Mouse (Mus musculus) adrenal gland, adult 2 months (tissue): ENCODE data around the gene Rmdn3. TPM values are rescaled to one million over a fixed set of nuclear protein-coding genes. Genes with fewer than 3 reads are reported as not detected.

ENCODE experiments used
- DNase-seq: peaks from one replicate; pipeline ENCODE4 v3.0.0; 2021
- polyA plus RNA-seq: library from polyadenylated mRNA; depleted of rRNA; stranded (reverse); fragments of >200 nt; gene quantifications from 2 replicates; pipeline ENCODE4 v1.2.3, GENCODE M21; 2012; rRNA removed
- total RNA-seq, 2 experiments: library from RNA; stranded (reverse); gene quantifications; 2 replicates each; pipeline ENCODE4 v1.2.3; 2021

Gene Rmdn3
- total and polyA plus RNA-seq, 3 experiments: 28.5 to 72.7 (median 59.2) TPM

GRCm38 (mm10) chr2:119101552-119101951 is 55.3 kb downstream of the Rmdn3 start:
- DNase-seq: no peak

Other genes starting within 250 kb of the Rmdn3 start
- gene Chst14, start 230.5 kb downstream of the Rmdn3 start, total RNA-seq: 10 to 100 TPM in 1 of 2 experiments, 1 to 10 TPM in 1; 7.8 to 15.7 TPM
- gene Chst14, start 230.5 kb downstream of the Rmdn3 start, polyA plus RNA-seq: 21.6 and 22.0 TPM in 2 replicates
- gene Ccdc32, start 127.6 kb downstream of the Rmdn3 start, total RNA-seq: 10 to 100 TPM; 13.1 to 21.5 TPM
- gene Ccdc32, start 127.6 kb downstream of the Rmdn3 start, polyA plus RNA-seq: 3.3 and 3.8 TPM in 2 replicates
- 1 to 10 TPM; 4.1 to 5.5 TPM for gene Rpusd2, start 122.2 kb downstream of the Rmdn3 start, total RNA-seq
- gene Rpusd2, start 122.2 kb downstream of the Rmdn3 start, polyA plus RNA-seq: 3.2 and 3.5 TPM in 2 replicates
- gene Knl1, start 109.9 kb downstream of the Rmdn3 start, total RNA-seq: 1 to 10 TPM in 1 of 2 experiments, under 1 TPM in 1; 0.59 to 1.4 TPM
- 0.06 and 0.08 TPM in 2 replicates for gene Knl1, start 109.9 kb downstream of the Rmdn3 start, polyA plus RNA-seq
- 1 to 10 TPM in 1 of 2 experiments, under 1 TPM in 1; 0.76 to 1.3 TPM for gene Rad51, start 44.2 kb downstream of the Rmdn3 start, total RNA-seq
- gene Rad51, start 44.2 kb downstream of the Rmdn3 start, polyA plus RNA-seq: 0.46 and 0.79 TPM in 2 replicates
- 10 to 100 TPM; 20.2 to 22.5 TPM for gene Gchfr, start 10.7 kb upstream of the Rmdn3 start, total RNA-seq
- gene Gchfr, start 10.7 kb upstream of the Rmdn3 start, polyA plus RNA-seq: 34.4 and 38.1 TPM in 2 replicates
- gene Gm14137, start 17.5 kb upstream of the Rmdn3 start, total RNA-seq: under 1 TPM; 0.09 to 0.28 TPM
- 0.04 and 0.17 TPM in 2 replicates for gene Gm14137, start 17.5 kb upstream of the Rmdn3 start, polyA plus RNA-seq
- 10 to 100 TPM; 29.5 to 36.1 TPM for gene Zfyve19, start 51.6 kb upstream of the Rmdn3 start, total RNA-seq
- gene Zfyve19, start 51.6 kb upstream of the Rmdn3 start, polyA plus RNA-seq: 30.4 and 33.4 TPM in 2 replicates
- 10 to 100 TPM; 12.3 to 21.0 TPM for gene Dnajc17, start 51.8 kb upstream of the Rmdn3 start, total RNA-seq
- gene Dnajc17, start 51.8 kb upstream of the Rmdn3 start, polyA plus RNA-seq: 3.6 and 3.7 TPM in 2 replicates
- not detected for gene Ppp1r14d, start 72.9 kb upstream of the Rmdn3 start, total RNA-seq
- not detected in 2 replicates for gene Ppp1r14d, start 72.9 kb upstream of the Rmdn3 start, polyA plus RNA-seq
- 1 to 10 TPM; 1.8 to 3.4 TPM for gene Spint1, start 80.3 kb upstream of the Rmdn3 start, total RNA-seq
- gene Spint1, start 80.3 kb upstream of the Rmdn3 start, polyA plus RNA-seq: 1.9 and 2.9 TPM in 2 replicates
- 1 to 10 TPM in 1 of 2 experiments, under 1 TPM in 1; 0.23 to 2.2 TPM for gene Rhov, start 114.2 kb upstream of the Rmdn3 start, total RNA-seq
- gene Rhov, start 114.2 kb upstream of the Rmdn3 start, polyA plus RNA-seq: 0.34 and 0.91 TPM in 2 replicates
- 10 to 100 TPM; 21.2 to 22.0 TPM for gene Vps18, start 131.7 kb upstream of the Rmdn3 start, total RNA-seq
- 27.6 and 30.1 TPM in 2 replicates for gene Vps18, start 131.7 kb upstream of the Rmdn3 start, polyA plus RNA-seq
- gene Dll4, start 168.8 kb upstream of the Rmdn3 start, total RNA-seq: 1 to 10 TPM; 5.8 to 9.8 TPM
- gene Dll4, start 168.8 kb upstream of the Rmdn3 start, polyA plus RNA-seq: 14.9 and 16.0 TPM in 2 replicates
- 10 to 100 TPM in 1 of 2 experiments, 1 to 10 TPM in 1; 3.1 to 28.4 TPM for gene Chac1, start 194.2 kb upstream of the Rmdn3 start, total RNA-seq
- 12.8 and 21.4 TPM in 2 replicates for gene Chac1, start 194.2 kb upstream of the Rmdn3 start, polyA plus RNA-seq